Mouse (Mus musculus) erythroblast, embryonic 14.5 days (primary cell): ENCODE measurements around the gene Abi2.

Source experiments
- GATA1 ChIP-seq: IDR thresholded peaks from 2 replicates; pipeline ENCODE4 v1.6.1; 2012; ENCODE audit warnings: low read length, inconsistent platforms, mixed read lengths
- TAL1 ChIP-seq: IDR thresholded peaks from 3 replicates; pipeline ENCODE4 v1.6.1; 2012; ENCODE audit warnings: low read length, inconsistent platforms, mixed read lengths

- TF ChIP-seq TAL1: no peak
- TF ChIP-seq GATA1: no peak
Observed at GRCm38 (mm10) chr1:60408501-60409167, 785 bp upstream of the Abi2 start.
